Mouse (Mus musculus) forebrain, embryonic 13.5 days (tissue): ENCODE results near the gene Nelfe. TPM values are rescaled to one million over a fixed set of nuclear protein-coding genes. Genes with fewer than 3 reads are reported as not detected.
A peak's percentile ranks its signal among the peaks of the same experiment; 100 is the strongest.

Experiments used
- ATAC-seq: fragments of 200-750 bp; cut with Nextera tagmentation; 2 replicates; pipeline ENCODE4 v1.8.0; 2017
- H3K27ac ChIP-seq: fragments of 300-500 bp; sonication (generic); 2 replicates; pipeline ENCODE4 v1.5.1; 2015; ENCODE audit warnings: inconsistent platforms, mild to moderate bottlenecking, moderate library complexity
- H3K27me3 ChIP-seq: fragments of 300-500 bp; sonication (generic); 2 replicates; pipeline ENCODE4 v1.6.1; 2015; ENCODE audit warnings: mild to moderate bottlenecking, inconsistent platforms
- H3K36me3 ChIP-seq: fragments of 300-500 bp; sonication (generic); 2 replicates; pipeline ENCODE4 v1.6.1; 2015; ENCODE audit warnings: mild to moderate bottlenecking, inconsistent platforms; ENCODE audit not compliant: poor library complexity, severe bottlenecking
- H3K4me1 ChIP-seq: fragments of 300-500 bp; sonication (generic); 2 replicates; pipeline ENCODE4 v1.6.1; 2015; ENCODE audit warnings: inconsistent platforms
- H3K4me2 ChIP-seq: fragments of 300-500 bp; sonication (generic); 2 replicates; pipeline ENCODE4 v1.6.1; 2015; ENCODE audit warnings: inconsistent platforms, mild to moderate bottlenecking, moderate library complexity
- H3K4me3 ChIP-seq: fragments of 300-500 bp; sonication (generic); 2 replicates; pipeline ENCODE4 v1.5.1; 2015; ENCODE audit warnings: mild to moderate bottlenecking, inconsistent platforms
- H3K9ac ChIP-seq: fragments of 300-500 bp; sonication (generic); 2 replicates; pipeline ENCODE4 v1.6.1; 2015; ENCODE audit warnings: mild to moderate bottlenecking, inconsistent platforms
- H3K9me3 ChIP-seq: fragments of 300-500 bp; sonication (generic); replicated peaks from 2 replicates; pipeline ENCODE4 v1.6.1; 2016; ENCODE audit warnings: inconsistent platforms
- WGBS: fragments of 180-500 bp; shearing (Covaris S2); methylation state at CpG from one replicate; pipeline ENCODE4 v1.1.7; 2015; 5-methylcytosine and 5-hydroxymethylcytosine counted together
- polyA plus RNA-seq: library from polyadenylated mRNA; unstranded; fragments of >200 nt; fragmentation: Nextera tagmentation; extraction: Ambion mirVana; gene quantifications from 2 replicates; pipeline ENCODE4 v1.2.1, GENCODE M21; 2015

The Nelfe gene
- polyA plus RNA-seq, 1 experiment from 2014 or later: 106 TPM

DNA sequence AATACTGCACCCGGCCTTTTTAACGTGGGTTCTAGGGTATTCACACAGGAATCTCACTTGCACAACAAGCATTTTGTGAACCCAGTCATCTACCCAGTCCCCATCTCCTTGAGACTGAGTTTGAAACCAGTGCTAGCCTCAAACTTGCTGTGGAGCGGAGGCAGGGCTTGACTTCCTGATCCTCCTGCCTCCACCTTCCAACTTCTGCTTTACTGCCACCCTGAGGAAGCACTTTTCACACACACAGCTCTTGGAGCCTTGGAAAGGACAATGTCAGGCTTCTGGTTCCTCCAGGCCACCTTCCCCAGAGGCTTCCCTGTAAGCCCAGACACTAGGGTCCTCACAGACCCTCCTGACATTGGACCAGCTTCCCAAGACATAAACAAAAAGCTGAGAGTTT, 33.1 kb downstream of the Nelfe start:
- no peak overlapping the region for H3K9ac ChIP-seq
- no peaks in the 10 kb centered on the region for H3K9me3 ChIP-seq
- no peaks in the 10 kb centered on the region for H3K36me3 ChIP-seq
- H3K4me1 ChIP-seq: no peaks in the 10 kb centered on the region
- H3K4me3 ChIP-seq: no peak overlapping the region
- no peak overlapping the region for H3K27ac ChIP-seq
- H3K4me2 ChIP-seq: no peak overlapping the region
- no peak for ATAC-seq
- H3K27me3 ChIP-seq: peaks cover 10% of the 10 kb centered on the region; the same call in 1 of the 2 replicates
- WGBS: 65% methylated on average over 3 of the region's 3 CpGs

DNA sequence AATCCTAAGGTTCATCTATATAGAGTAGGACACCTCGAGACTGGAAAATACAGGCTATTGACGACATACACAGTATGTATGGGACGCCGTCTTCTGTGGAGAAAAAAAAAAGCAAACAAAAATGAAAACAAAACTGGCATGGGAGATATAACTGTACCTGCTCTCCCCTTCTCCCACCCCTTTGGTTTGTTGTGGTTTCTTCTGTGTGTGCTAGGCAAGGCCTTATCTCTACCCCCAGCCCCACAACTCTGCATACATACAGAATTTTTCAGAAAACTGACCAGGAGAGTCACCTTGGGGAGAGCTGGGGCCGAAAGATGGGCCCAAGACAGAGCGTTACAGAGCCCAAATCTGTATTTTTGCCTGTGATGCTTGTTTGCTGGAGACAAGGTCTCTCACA, 34.5 kb downstream of the Nelfe start:
- no peak overlapping the region for H3K9ac ChIP-seq
- H3K27me3 ChIP-seq: peaks cover 10% of the 10 kb centered on the region; the same call in 1 of the 2 replicates
- ATAC-seq: no peak
- H3K4me3 ChIP-seq: no peak overlapping the region
- H3K4me1 ChIP-seq: no peaks in the 10 kb centered on the region
- H3K9me3 ChIP-seq: no peaks in the 10 kb centered on the region
- H3K4me2 ChIP-seq: no peak overlapping the region
- no peaks in the 10 kb centered on the region for H3K36me3 ChIP-seq
- H3K27ac ChIP-seq: no peak overlapping the region
- 87% methylated on average over 6 of the region's 6 CpGs for WGBS

DNA sequence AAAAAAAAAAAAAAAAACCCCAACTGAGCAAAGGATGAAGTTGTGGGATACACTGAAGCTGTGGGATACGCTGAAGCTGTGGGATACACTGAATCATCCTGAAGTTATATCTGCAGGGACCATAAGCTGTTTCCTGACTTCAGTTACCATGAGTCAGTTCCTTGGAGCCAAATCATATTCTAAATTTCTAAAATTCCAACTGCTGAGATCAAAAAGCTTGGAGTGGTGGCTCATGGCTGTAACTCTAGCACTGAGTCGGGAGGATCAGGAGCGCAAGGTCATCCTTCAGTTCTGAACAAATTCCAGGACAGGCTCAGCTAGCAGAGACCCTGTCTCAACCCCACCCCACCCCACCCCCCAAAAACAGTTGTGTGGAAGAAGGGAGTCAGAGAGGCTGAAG, 35.4 kb downstream of the Nelfe start:
- Histone ChIP-seq H3K27me3 (peaks cover 10% of the 10 kb centered on the region; the same call in 1 of the 2 replicates), H3K4me2 (no peak overlapping the region), H3K27ac (no peak overlapping the region), H3K4me1 (no peaks in the 10 kb centered on the region), H3K4me3 (no peak overlapping the region), H3K9ac (no peak overlapping the region), H3K36me3 (no peaks in the 10 kb centered on the region), H3K9me3 (no peaks in the 10 kb centered on the region)
- no peak for ATAC-seq
- WGBS: 89% methylated on average over 3 of the region's 3 CpGs

DNA sequence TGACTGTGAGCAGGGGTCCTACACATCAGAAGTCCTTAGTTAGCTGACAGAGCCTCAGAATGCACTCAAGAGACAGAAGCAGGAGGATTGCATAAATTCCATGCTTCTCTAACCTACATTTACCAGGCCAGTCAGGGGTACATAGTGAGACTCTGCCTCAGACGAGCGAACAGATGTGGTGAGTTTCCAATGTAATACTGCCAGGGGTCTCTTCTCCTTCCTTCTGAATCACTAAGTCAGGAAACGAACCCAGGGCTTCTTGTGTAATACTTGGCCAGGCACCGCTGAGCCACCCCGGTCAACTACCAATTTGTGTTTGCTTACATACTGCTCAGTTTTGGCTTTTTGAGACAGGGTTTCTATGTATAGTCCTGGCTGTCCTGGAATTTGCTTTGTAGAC, 37.8 kb downstream of the Nelfe start:
- no peaks in the 10 kb centered on the region for H3K27me3 ChIP-seq
- ATAC-seq: no peak
- WGBS: 87% methylated on average over 5 of the region's 5 CpGs
- no peaks in the 10 kb centered on the region for H3K9me3 ChIP-seq
- no peaks in the 10 kb centered on the region for H3K36me3 ChIP-seq
- H3K27ac ChIP-seq: no peak overlapping the region
- no peak overlapping the region for H3K4me2 ChIP-seq
- H3K9ac ChIP-seq: no peak overlapping the region
- H3K4me3 ChIP-seq: no peak overlapping the region
- no peaks in the 10 kb centered on the region for H3K4me1 ChIP-seq

DNA sequence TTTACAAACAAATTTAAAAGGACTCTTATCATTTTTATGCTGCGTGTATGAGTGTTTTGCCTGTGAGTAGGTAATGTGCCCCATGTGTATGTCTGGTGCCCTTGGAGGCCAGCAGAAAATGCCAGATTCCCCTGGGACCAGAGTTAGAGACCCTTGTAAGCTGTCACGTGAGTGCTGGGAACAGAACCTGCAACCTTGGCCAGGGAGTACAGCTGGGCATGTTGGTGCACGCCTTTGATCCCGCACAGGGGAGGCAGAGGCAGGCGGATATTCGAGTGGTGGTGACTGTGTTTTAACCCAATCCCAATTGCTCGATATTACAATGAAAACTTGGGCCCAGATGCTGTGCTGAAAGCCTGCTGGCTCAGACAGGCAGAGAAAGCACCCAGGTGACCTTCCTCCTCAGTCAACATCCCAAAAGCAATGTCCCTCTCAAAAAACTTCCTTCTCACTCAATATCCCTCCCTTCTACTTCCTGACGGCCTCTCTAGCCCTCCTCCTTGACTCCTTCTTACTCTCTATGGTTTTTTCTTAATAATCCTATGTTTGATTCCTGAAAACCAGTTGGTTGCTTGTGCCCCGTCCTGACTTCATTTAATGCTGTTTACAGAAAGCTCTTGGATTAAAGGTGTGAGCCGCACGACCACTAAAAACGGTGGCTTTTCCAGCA, 40.0 kb downstream of the Nelfe start:
- peaks cover 10% of the 10 kb centered on the region for H3K4me1 ChIP-seq
- no peaks in the 10 kb centered on the region for H3K36me3 ChIP-seq
- H3K27ac ChIP-seq: no peak overlapping the region
- no peak overlapping the region for H3K9ac ChIP-seq
- H3K4me3 ChIP-seq: no peak overlapping the region
- H3K4me2 ChIP-seq: no peak overlapping the region
- no peaks in the 10 kb centered on the region for H3K9me3 ChIP-seq
- H3K27me3 ChIP-seq: no peaks in the 10 kb centered on the region
- 87% methylated on average over 12 of the region's 12 CpGs for WGBS
- ATAC-seq: no peak

DNA sequence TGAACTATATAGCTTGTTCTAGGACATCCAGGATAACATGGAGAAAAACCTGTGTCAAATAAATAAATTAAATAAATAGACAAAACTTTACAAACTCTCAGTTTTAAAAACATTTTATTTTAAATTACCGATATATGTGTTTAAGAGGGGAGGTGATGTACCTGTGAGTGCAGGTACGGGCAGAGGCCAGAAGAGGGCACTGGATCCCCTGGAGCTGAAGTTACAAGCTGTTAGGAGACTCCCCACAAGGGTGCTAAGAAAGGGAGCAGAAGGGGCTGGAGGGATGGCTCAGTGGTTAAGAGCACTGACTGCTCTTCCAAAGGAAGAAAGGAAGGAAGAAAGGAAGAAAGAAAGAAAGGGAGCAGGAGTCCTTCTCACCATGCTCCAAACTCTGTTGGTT, 41.2 kb downstream of the Nelfe start:
- WGBS: 96% methylated on average over 2 of the region's 2 CpGs
- peaks cover 10% of the 10 kb centered on the region for H3K36me3 ChIP-seq
- H3K9ac ChIP-seq: no peak overlapping the region
- H3K4me2 ChIP-seq: no peak overlapping the region
- H3K27ac ChIP-seq: no peak overlapping the region
- H3K4me3 ChIP-seq: no peak overlapping the region
- no peaks in the 10 kb centered on the region for H3K27me3 ChIP-seq
- no peak for ATAC-seq
- H3K4me1 ChIP-seq: peaks cover 21% of the 10 kb centered on the region
- H3K9me3 ChIP-seq: no peaks in the 10 kb centered on the region

DNA sequence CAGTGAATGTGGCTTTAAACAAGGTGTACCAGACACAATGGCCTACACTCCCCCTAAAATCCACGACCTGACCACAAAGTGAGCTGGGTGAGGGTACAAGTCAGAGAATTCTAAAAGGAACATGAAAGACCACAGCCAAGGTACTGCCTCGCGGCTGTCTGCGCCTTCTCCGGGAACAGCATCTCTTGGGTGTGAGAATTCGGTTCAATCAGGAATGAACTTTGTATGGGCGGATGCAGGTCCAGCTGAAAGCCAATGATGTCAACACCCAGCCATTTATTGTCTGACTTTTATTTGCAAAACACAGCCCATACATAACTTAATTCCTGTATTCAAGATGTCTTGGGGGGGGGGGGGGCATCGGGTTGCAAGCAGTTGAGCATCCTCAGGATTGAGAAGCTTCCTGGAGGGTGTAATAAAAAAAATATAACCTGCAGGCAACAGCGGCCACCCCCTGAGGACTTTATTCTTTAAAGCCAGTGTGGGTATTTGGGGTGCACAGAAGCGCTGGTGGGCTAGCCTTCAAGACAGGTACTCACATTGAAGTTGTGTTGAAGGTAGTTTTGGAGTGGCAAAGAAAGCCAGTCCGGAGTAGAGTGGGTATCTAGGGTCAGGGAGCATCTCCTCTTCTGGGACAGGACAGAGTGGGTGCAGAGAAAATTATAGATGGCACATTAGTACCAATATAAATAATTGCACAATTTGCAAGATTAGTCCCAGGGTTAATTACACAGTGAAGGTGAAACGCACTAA, 43.1 kb downstream of the Nelfe start:
- Histone ChIP-seq H3K36me3 (peaks cover 12% of the 10 kb centered on the region), H3K27ac (peak overlapping the region; percentile 91), H3K4me3 (peak overlapping the region; percentile 79), H3K4me1 (peaks cover 37% of the 10 kb centered on the region), H3K9ac (peak overlapping the region; percentile 70; the same call in 1 of the 2 replicates), H3K27me3 (no peaks in the 10 kb centered on the region), H3K9me3 (no peaks in the 10 kb centered on the region), H3K4me2 (peak overlapping the region; percentile 82)
- 69% methylated on average over 12 of the region's 12 CpGs for WGBS
- no peak for ATAC-seq

DNA sequence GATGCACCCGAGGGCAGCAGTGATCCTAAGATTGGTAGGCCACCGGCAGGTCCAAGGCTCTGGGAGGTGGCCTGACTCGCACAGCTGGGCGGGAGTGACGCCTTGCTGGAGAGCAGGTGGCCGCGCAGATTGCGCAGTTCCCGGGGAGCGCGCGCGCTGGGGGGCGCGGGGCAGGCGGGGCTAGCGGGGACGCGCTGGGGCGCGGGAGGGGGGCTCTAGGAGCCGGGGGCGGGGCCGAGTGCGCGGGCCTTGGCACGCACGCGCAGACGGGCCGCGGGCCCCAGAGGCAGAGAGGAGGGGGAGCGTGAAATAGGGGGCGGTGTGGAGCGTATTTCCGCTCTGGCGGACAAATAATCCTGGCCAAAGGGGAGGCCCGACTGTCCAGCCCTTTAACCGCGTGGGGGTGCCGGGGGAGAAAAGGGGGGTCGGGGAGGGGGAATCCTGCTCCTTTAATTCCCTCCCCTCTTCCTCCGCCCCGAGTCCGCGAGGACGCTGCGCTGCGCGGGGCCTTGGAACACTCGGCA, 43.9 kb downstream of the Nelfe start:
- peak; percentile 87 for ATAC-seq
- Histone ChIP-seq H3K4me3 (peak overlapping the region; percentile 79), H3K27me3 (no peaks in the 10 kb centered on the region), H3K27ac (peak overlapping the region; percentile 91), H3K4me2 (peak overlapping the region; percentile 82), H3K36me3 (peaks cover 12% of the 10 kb centered on the region), H3K4me1 (peaks cover 37% of the 10 kb centered on the region), H3K9ac (peak overlapping the region; percentile 96), H3K9me3 (no peaks in the 10 kb centered on the region)
- 0% methylated on average over 24 of the region's 51 CpGs for WGBS

DNA sequence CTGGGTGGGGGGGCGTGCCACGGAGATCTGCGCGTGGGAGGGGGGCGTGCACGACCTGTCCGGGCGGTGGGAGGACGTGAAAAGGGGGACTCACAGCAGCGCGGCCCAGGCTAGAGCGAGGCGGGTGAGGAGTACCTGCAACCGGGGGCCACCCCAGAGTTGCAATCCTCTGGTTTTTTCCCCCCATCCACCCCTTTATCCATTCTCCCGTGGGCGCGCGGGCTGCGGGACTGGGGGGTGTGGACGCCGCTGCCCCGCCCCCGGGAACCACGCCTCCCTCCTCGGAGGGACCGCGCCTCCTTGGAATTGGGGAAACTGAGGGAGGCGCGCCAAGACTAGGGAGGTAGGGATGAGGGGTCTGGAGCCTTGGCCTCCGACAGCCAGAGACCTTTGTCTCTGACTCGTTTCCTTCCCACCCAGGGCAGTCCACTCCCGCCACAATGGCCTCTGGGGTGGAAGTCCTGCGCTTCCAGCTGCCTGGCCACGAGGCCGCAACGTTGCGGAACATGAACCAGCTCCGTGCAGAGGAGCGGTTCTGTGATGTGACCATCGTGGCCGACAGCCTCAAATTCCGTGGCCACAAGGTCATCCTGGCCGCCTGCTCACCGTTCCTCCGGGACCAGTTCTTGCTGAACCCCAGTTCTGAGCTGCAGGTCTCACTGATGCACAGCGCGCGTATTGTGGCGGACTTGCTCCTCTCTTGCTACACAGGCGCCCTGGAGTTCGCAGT, 44.8 kb downstream of the Nelfe start:
- H3K4me3 ChIP-seq: peak overlapping the region; percentile 79
- WGBS: 6% methylated on average over 44 of the region's 51 CpGs
- peak overlapping the region; percentile 91 for H3K27ac ChIP-seq
- H3K9ac ChIP-seq: peak overlapping the region; percentile 96
- H3K4me2 ChIP-seq: peak overlapping the region; percentile 82
- no peaks in the 10 kb centered on the region for H3K27me3 ChIP-seq
- H3K36me3 ChIP-seq: peaks cover 12% of the 10 kb centered on the region
- ATAC-seq: peak; percentile 34
- H3K4me1 ChIP-seq: peaks cover 42% of the 10 kb centered on the region
- H3K9me3 ChIP-seq: no peaks in the 10 kb centered on the region

DNA sequence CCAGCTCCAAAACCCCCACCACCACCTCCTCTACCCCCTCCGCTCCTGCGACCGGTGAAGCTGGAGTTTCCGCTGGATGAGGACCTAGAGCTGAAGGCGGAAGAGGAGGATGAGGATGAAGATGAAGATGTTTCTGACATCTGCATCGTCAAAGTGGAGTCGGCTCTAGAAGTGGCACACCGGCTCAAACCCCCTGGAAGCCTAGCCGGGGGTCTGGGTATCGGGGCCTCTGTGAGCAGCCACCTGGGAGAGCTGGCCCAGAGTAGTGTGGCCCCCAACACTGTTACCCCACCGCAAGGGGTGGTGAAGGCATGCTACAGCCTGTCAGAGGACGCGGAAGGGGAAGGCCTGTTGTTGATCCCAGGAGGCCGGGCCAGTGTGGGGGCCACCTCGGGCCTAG, 45.5 kb downstream of the Nelfe start:
- no peaks in the 10 kb centered on the region for H3K9me3 ChIP-seq
- no peaks in the 10 kb centered on the region for H3K27me3 ChIP-seq
- H3K36me3 ChIP-seq: peaks cover 12% of the 10 kb centered on the region
- H3K4me1 ChIP-seq: peaks cover 50% of the 10 kb centered on the region
- H3K27ac ChIP-seq: peak overlapping the region; percentile 91
- H3K4me2 ChIP-seq: peak overlapping the region; percentile 82
- H3K4me3 ChIP-seq: peak overlapping the region; percentile 79
- H3K9ac ChIP-seq: peak overlapping the region; percentile 96
- 91% methylated on average over 15 of the region's 15 CpGs for WGBS
- no peak for ATAC-seq

DNA sequence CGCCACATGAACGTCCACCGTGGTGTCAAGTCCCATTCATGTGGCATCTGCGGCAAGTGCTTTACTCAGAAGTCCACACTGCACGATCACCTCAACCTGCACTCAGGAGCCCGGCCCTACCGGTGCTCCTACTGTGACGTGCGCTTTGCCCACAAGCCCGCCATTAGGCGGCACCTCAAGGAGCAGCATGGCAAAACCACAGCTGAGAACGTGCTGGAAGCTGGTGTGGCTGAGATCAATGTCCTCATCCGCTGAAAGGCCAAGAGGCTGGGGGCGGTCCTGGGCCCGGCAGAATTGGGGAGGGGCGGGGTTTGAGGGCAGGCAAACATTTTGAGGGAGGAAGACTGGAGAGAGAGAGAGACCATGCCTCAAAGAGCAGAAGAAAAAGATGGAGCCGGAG, 46.2 kb downstream of the Nelfe start:
- peaks cover 16% of the 10 kb centered on the region for H3K36me3 ChIP-seq
- H3K4me2 ChIP-seq: peak overlapping the region; percentile 82
- ATAC-seq: no peak
- H3K9ac ChIP-seq: no peak overlapping the region
- H3K27me3 ChIP-seq: no peaks in the 10 kb centered on the region
- 0 out of 2 replicates have a peak overlapping the region, but pooled peaks have one; percentile 79 for H3K4me3 ChIP-seq
- WGBS: 83% methylated on average over 17 of the region's 17 CpGs
- H3K4me1 ChIP-seq: peaks cover 55% of the 10 kb centered on the region
- no peaks in the 10 kb centered on the region for H3K9me3 ChIP-seq
- H3K27ac ChIP-seq: peak overlapping the region; percentile 91; the same call in 1 of the 2 replicates
